Mouse (Mus musculus) layer of hippocampus, postnatal 14 days (tissue): Measurements from ENCODE around the gene Itpr2. TPM values are rescaled to one million over a fixed set of nuclear protein-coding genes. Genes with fewer than 3 reads are reported as not detected.
A peak's percentile ranks its signal among the peaks of the same experiment; 100 is the strongest.

Source experiments
- DNase-seq, 2 experiments: peaks; one replicate each; pipeline ENCODE4 v3.0.0; 2021 to 2022; ENCODE audit warnings: low spot score in 2 of 2, mixed read lengths in 1 of 2
- total RNA-seq, 2 experiments: library from RNA; stranded (reverse); gene quantifications; 2 replicates each; pipeline ENCODE4 v1.2.3; 2021

The Itpr2 gene
- total RNA-seq, 2 experiments from 2014 or later = 32.3 to 35.0 TPM

DNA sequence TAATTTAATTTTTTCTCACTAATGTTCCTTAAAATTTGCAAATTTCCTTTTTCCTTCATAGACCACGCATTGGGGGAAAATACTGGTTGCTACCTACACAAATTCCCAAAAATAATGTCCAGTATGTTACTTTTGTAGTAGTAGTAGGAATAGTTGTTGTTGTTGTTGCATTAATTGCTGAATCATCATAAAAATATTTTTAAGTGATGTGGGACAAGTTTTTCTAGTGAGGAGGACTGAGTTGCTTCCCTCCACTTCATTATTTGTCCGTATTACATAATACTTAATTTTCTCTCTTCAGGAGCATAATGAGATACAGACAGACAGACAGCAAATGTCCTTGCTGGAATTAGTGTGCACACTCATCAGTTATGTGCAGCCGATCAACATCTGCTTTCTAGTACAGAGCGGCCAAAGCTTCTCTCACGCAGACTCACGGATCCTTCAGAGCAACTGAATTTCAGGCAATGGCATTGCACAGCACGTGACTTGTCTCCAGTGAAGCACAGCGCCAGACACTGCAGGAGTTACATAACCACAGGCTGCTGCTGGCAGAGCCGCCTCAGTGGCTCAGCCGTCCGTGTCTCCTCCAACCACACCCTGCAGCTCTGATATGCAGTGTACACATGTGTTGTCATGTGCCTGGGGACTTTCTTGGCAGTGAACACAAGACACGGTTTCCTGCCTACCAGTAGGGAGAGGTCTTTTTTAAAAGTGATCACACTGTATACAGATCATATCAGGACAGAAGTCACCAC lies 231.1 kb downstream of the Itpr2 start:
- peak; percentile 47 to 68 for DNase-seq

DNA sequence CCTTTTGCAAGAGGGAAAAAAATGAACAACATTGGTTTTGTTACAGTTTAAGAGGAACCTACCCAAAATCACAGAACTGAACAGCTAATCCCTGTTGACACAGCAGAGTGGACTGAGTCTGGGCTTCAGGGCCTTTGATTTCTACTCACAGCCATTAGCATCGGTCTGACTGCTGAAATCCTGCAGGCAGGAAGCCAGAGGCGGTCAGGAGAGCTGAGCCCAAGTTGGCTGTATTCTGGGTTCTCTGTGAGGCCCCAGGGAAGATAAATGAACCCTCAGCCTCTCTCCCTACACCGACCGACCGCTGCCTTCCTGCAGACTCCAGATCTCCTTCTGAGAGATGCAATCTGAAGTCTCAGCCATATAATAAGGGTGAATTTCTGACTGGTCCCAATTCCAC lies 231.9 kb downstream of the Itpr2 start:
- DNase-seq = peak; percentile 32 to 49

- no peak for DNase-seq
Measured at GRCm38 (mm10) chr6:146269291-146269690, 232.7 kb downstream of the Itpr2 start.

DNA sequence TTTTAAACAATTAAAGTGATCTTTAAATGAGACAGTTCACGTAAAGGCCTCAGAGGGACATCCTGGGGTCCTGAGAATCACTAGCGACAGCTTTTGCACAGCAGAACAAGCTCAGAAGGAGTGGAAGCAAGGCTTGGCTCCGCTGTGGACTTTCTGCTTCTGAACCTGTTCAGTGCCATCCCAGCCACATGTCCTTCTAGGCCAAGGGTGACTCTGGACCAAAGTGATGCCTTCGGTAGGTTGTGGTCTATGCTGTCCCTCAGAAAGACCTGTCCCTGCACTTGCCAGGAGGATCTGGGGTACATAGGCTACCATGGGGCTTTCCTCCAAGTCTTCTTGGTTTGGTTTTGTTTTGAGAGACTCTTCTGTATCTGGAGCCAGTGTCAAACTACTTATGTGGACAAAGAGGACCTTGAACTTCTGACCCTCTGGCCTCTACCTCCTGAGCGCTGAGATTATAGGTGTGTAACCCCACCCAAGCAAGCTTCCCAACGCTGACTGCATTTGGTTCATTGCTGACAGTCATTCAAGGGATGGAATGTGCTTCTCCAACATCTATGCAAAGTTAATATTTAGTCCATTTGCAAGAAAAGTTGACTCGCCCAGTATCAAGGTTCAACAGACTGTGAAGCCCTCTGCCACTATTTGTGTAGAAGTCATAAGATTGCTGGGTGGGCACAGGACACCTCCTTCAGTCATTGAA lies 241.2 kb downstream of the Itpr2 start:
- no peak for DNase-seq

- no peak for DNase-seq
Measured at GRCm38 (mm10) chr6:146258751-146259150, 243.3 kb downstream of the Itpr2 start.

- no peak for DNase-seq
Measured at GRCm38 (mm10) chr6:146258261-146258660, 243.8 kb downstream of the Itpr2 start.

DNA sequence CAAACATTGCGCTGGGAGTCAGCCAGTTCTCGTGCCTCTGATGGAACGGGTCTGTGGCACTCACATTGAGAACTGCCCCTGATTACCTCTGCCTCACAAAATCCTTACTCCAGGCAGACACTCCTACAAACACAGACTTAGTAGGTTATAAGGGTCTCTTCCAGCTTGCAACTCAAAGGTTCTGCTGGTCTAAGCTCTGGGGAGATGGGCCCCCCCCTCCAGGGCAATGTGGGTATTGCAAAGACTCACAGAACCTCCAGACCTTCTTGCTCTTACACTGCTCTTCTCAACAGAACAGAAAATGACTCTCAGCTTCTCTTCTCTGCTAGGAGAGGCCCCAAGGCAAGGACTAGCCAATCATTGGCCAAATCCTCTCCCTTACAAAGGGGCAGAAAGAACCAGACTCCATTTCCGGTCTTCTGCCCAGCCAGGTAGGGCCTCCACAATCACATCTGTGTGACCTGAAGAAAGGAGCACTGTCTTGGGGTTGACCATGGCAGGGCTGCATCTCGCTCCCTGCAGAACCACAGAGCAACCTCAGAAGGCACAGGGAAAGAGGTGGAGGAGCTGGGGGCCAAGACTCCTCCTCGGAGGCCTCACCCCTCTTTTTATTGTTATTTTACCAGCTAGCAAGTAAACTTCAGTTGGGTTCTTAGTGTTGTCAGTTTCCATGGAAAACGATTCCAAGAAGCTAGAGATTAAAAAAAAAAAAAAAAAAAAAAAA lies 244.9 kb downstream of the Itpr2 start:
- no peak for DNase-seq

- DNase-seq = no peak
Measured at GRCm38 (mm10) chr6:146256401-146256800, 245.6 kb downstream of the Itpr2 start.

- DNase-seq = no peak
Measured at GRCm38 (mm10) chr6:146255656-146256055, 246.4 kb downstream of the Itpr2 start.

- DNase-seq = no peak
Measured at GRCm38 (mm10) chr6:146254931-146255330, 247.1 kb downstream of the Itpr2 start.

DNA sequence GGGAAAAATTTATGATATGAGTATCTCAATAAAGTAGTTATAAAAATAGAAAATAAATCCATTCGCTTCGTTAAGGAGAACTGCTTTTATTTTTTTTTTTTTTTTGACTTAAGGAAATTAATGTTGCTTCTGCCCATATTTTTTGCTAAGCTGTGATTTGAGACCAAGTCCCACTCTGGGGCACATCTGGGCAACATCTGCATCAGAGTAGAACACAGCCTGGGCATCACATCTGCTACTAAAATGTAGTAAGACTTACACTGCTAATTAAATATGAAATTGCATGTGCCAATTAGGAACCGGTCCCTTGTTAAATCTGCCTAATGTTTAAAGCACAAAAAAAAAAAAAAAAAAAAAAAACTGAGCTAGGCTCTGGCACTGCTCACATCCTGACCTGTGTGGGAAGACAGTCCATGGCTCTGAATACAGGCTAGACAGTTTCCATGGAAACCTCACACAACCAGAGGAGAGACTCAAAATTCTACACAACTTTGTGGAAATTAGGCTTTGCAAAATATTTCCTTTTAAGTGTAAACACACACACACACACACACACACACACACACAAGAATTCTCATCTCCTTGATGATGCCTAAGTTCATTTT lies 247.7 kb downstream of the Itpr2 start:
- DNase-seq = no peak

DNA sequence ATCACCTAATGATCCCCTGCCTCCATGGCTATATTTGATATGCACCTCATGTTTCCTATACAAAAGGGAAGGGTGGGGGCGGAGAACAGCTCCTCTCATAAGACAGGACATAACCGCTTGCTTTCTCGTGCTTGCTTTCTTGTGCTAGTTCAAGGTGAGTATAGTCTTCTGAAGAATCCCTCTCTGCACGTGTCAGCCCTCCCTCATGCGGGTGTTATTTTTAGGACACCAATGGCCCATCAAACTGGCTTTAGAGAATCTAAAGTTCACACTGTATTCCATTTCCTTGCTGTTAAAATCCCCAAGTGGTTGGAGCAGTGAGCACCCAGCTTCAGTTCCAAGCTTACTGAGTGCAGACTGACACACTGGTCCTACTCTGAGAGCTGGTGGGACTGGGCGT lies 252.9 kb downstream of the Itpr2 start:
- DNase-seq = no peak

- no peak for DNase-seq
Measured at GRCm38 (mm10) chr6:146248341-146248740, 253.7 kb downstream of the Itpr2 start.

GRCm38 (mm10) chr6:146247906-146248305 lies 254.1 kb downstream of the Itpr2 start:
- DNase-seq = no peak

DNA sequence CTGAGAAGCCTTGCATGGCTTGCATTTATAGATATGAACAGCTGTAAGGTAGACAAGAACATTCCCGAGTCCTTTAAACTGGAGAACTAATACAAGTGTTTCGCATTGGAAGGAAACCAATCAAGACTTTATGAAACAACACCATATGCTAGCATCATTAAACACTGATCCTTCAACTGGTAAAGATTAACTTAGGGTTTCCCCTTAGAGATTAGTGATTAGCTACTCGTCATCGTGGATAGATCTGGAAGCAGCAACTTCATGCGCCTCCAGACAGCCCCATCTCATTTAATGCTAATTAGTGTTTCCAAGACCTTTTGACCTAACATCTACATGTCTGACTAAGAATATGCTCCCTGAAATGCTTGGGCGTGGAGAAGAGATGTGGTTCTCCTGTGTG lies 255.7 kb downstream of the Itpr2 start:
- no peak for DNase-seq

DNA sequence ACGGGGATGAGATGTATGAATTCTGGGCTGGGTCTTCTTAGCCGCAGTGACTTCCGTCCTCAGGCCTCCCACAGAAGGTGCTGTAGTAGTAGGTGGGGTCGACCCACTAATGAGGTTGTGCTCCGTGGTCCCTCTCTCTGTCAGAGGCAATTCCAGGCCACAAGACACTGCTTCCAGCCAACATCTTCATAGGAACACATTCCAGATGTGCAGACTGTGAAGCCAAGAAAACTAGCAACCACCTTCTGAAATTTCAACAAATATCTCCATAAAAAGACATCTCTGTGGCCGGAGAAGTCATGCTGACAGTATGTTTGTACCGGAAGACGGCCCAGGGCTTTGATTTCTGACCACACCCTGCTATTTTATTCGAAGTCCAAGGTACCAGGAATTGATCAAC lies 256.1 kb downstream of the Itpr2 start:
- DNase-seq = no peak

DNA sequence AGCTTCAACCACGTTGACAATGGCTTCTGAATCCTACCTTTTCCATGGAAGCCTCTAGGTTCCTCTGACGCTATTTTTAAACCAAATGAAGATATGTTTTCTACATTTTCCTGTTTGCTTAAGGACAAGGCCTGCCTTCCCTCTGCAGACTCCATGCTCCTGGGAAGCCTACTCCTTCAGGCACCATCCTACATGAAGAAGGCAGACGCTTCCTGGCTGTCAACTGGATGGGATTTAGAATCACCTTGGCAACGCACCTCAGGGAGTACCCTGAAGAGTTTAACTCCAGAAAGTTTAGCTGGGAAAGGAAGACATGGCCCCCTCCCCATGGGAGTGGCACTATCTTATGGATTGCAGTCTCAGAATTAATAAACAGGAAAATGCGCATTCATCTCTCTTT lies 259.0 kb downstream of the Itpr2 start:
- no peak for DNase-seq

DNA sequence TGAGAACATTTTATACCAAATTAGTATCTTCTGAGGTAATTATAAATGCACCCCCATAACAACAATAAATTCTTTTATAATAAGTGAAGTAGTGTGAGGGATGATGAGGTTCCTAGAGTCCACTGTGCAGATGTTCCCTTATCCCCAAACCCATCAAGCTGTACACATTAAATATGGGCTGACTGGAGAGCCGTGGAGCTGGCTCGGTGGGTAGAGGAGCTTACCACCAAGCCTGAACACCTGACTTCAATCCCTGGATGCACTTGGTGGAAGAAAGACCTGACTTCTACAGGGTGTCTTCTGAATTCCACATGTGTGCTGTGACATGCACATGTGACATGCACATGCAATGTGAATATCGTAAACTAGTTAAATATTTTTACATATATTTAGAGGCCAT lies 260.7 kb downstream of the Itpr2 start:
- DNase-seq = no peak

DNA sequence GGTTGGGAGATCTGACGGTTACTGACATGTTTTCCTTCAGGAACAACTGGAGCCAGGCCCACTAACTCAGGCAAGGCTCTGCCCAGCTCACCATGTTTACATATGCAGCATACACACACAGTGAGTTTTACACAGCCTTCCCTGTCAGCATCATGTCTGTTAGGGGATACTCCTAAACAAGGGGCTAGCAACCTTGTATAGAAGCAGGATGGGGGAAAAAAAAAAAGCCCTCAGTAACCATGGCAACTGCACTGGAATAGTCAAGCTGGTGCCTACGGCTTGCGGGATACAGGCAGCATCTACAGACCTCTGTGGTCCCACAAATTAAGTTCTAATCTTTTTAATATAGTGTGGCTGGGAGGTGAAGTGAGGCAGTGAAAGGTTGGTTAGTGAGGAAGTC lies 266.9 kb downstream of the Itpr2 start:
- DNase-seq = no peak

- DNase-seq = no peak
Measured at GRCm38 (mm10) chr6:146234417-146234816, 267.6 kb downstream of the Itpr2 start.

DNA sequence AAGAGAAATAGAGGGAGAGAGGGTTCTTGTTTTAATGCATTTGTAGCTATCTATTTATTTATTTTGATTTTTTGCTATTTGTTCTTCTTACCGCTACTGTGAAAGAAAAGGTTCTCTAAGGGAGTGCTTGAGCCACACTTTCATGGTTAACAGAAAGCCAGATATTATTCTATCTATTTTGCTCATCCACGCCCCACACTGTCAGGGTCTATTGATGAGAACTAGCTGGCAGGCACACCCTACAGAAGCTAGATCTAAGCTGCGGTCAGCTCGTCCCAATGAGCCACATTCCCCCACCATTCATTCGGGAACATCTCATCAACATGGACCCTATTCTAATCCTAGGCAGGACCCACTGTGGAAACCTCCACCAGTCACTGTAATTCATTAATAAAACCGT lies 271.1 kb downstream of the Itpr2 start:
- no peak for DNase-seq

- no peak for DNase-seq
Measured at GRCm38 (mm10) chr6:146230373-146230788, 271.6 kb downstream of the Itpr2 start.
